Mouse (Mus musculus): ENCODE data around the gene Hist1h4a. TPM values are rescaled to one million over a fixed set of nuclear protein-coding genes. Genes with fewer than 3 reads are reported as not detected.
"Not testable (repeated sequence)": the region's sequence is repeated elsewhere in the genome, so short reads cannot be mapped to it uniquely, and the experiment has no call there.

The Hist1h4a gene
- total RNA-seq, 2 experiments from 2014 or later, result 64.4 to 74.0 TPM

DNA sequence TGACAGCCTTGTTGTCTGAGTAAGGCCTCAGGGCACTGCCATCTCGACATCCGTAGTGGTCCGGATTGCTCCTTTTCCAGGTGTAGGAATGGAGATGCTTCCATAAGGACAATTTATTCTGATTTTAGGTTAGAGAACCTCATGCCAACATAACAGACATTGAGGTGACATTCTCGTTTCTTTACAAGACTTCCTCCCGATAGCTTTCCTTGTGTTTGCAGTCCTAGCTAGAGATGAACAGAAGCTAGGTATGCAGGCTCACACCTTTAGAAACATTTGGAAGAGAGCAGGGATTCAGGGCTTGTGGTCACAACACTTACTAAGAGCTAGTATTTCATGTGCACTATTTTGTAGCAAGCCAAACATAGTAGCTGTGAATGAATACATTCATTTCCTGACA is 17.8 kb downstream of the Hist1h4a start:
- DNase-seq (ENCODE audit: low spot score in 2 of 2), result no peak

DNA sequence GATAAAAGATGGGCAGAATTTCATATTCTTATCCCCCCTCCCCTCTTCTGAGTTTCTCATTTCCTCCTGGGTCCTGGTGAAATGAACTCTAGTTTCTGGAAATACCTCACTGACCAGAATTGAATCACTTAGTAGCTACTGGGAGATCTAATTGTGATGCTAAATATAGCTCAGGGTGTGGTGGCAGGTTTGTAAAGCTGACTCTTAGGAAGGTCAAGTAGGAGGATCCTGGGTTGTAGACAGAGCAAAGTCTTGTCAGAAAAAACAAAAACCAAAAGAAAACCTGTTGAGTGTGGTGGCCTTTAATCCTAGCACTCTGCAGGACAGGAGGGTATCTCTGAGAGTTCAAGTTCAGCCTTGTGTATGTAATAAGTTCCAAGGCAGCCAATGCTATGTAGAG is 19.0 kb downstream of the Hist1h4a start:
- no peak for DNase-seq (ENCODE audit: low spot score in 2 of 2)

DNA sequence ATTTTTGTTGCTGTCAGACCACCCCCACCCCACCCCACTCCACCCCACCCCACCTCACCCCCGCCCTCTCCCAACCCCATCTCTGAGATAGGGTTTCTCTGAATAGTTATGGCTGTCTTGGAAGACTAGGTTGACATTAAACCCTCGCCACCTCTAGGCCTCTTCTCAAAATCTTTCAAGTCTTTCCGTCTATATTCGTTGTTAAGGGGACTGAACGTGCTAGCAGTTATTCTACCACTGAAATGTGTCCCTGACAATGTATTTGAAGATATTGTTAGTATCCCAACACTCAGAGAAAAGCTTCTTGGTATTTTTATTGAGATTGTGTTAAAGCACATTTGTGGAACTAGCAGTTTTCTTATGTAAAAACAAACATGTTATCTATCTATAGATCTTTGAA is 20.1 kb downstream of the Hist1h4a start:
- no peak for DNase-seq (ENCODE audit: low spot score in 2 of 2)

DNA sequence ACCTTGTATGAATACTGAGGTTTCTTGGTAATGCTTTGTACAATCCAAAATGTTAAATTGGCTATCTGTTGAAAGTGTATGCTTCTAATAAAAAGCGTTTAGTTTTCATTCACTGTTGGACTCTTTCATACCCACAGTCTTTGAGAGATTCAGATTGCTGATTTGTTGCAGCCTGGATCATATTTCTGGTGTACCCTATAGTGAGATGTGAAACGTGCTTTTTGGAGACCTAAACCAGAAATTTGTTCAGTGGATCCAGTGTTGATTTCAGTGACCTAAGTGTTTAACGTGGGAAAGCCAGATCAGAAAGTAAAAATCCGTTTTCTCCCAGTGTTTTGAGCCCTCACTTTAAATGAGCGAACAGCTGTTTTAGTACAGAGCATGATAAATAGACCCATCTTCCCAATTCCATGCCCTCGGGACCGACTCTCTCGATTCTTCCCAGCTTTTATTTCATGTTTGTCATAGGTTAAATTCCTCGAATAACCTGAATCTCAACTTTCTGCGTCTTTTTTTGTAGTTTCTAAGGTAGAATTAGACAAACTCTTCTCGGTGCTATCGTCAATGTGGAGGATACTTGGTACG is 20.7 kb downstream of the Hist1h4a start:
- no peak for DNase-seq (ENCODE audit: low spot score in 2 of 2)

DNA sequence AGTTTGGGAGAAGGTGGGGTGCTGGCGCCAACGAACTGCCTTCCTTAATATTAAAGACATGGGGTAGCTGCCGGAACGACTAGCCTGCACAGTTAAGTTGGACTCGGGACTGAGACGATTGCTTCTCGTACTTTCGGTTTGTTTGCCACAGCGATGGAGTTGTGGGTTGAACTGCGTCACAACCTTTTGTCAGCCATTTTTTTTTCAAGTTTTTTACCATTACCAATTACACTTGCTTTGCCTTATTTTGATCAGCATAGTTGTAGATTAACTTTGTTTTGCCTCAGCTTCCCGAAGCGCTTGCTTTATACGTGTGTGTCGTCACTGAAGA is 21.1 kb downstream of the Hist1h4a start:
- DNase-seq (ENCODE audit: low spot score in 2 of 2), result no peak

DNA sequence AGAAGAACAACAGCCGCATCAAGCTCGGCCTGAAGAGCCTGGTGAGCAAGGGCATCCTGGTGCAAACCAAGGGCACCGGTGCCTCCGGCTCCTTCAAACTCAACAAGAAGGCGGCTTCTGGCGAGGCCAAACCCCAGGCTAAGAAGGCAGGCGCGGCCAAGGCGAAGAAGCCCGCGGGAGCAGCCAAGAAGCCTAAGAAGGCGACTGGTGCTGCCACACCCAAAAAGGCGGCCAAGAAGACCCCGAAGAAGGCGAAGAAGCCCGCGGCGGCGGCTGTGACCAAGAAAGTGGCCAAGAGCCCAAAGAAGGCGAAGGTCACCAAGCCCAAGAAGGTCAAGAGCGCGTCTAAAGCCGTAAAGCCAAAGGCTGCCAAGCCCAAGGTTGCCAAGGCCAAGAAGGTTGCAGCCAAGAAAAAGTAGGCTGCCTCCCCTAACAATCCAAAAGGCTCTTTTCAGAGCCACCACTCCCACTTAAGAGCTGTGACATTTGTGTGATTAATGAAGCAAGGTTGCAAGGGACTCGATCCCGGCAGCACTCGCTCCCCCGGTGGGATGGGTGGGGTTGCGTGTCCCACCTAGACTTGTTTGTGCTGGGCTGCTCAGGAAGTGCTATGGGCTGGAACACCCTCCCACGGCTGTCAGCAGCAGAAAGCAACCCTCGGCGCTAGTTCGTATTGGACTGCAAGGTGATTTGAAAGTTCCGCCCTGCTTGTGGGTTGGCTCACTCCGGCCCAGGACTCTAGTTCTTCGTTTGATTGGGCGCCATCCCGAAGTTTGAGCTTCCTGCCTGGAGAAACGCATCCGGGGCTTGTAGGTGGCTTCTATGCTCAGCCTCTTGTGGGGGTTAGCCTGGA is 21.7 kb downstream of the Hist1h4a start:
- DNase-seq (ENCODE audit: low spot score in 2 of 2), result peak; percentile 87 to 94

DNA sequence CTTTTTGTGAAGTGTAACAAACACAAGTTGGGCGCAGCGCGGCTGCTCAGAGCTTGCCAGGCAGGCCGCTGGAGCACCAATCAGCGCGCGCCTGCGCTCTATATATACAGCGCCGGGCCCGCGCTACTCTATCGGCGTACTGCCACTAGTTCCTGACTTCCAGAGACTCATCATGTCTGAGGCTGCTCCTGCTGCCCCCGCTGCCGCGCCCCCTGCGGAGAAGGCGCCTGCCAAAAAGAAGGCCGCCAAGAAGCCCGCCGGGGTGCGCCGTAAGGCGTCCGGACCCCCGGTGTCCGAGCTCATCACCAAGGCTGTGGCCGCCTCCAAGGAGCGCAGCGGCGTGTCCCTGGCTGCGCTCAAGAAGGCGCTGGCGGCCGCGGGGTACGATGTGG is 22.4 kb downstream of the Hist1h4a start, which contains the start of gene Hist1h1c:
Gene Hist1h1c (plus strand): TSS at position 132 of the 392 bp plus-strand sequence.
- DNase-seq (ENCODE audit: low spot score in 2 of 2), result peak; percentile 80 to 90

DNA sequence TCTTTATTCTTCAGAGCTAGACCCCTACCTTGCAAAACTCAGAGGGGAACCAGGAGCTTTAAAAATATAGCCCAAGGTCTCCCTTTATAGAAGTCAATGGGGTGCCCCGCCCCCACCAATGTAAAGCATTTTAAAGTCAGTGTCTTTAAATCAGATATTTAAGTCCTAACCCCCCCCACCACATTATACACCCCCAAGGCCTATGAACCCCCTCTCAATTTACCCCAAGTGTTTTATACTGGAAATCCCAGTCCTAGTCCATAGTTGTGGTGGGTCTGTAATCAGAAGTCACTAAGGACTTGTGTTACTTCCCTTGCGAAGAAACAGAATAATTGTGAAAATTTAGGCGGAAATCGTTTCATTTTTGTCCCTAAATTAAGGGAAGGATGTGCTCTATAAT is 23.0 kb downstream of the Hist1h4a start:
- DNase-seq (ENCODE audit: low spot score in 2 of 2), result no peak

DNA sequence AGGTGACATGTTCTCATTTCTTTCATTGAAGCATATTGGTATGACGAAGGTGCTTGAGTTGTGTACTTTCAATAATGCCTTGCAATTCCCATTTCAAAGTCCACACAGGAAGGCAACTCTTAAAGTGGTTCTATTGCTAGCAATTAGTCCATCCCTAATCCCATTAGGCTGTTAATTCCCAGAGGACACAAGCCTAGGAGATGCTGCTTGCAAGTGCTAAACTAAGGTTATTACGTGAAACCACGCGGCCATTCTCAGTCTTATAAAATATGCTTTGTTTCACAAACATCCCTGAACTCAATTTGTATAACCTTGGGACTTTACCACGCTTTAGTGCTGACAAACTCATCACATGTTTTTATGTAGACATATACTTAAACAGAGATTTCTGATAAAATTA is 23.9 kb downstream of the Hist1h4a start:
- DNase-seq (ENCODE audit: low spot score in 2 of 2), result no peak

DNA sequence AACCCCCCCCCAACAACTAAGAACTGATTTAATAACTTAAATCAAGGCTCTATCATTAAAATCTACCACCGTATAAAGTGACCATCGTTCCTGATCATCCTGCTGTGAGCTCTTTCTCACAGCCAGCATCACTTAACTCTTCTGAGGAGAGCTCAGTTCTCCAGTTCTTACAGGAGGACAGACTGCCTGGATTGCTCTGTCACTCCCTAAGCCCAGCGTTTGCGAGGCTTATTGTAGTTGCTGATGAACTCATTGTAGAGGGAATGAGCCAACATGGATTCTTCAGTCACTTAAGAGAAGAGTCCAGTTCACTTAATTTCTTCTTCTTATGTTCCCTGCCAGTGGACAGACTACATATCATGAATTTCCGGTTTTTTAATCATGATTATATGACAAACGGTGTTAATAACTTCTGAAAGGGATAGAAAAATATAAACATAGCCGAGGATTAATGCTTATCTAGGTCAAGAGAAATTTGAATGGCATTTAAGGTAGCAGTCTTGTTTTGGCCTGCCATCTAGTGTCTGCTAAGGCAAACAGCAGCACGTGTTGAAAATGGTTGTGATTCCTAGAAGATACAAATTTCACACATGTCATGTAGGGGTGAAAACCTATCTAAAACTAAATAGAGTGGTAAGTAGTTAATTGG is 28.8 kb downstream of the Hist1h4a start:
- DNase-seq (ENCODE audit: low spot score in 2 of 2), result no peak

DNA sequence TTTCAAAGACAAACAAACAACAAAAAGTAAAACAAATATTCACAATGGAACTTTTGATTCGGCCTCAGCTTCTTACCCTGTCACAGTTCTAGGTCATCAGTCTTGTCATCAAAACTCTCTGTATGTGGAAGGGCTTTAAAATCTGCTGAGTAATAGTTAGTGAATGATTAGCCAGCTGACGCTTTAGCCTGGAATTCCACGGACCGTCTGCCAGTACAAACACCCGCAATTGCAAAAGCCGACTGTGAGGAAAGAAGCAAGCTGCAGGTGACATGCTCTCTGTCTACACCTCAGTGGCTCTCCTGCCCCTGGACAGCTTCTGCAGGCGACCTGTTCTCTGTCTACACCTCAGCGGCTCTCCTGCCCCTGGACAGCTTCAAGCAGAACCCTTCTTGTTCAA is 30.6 kb downstream of the Hist1h4a start:
- no peak for DNase-seq (ENCODE audit: low spot score in 2 of 2)

DNA sequence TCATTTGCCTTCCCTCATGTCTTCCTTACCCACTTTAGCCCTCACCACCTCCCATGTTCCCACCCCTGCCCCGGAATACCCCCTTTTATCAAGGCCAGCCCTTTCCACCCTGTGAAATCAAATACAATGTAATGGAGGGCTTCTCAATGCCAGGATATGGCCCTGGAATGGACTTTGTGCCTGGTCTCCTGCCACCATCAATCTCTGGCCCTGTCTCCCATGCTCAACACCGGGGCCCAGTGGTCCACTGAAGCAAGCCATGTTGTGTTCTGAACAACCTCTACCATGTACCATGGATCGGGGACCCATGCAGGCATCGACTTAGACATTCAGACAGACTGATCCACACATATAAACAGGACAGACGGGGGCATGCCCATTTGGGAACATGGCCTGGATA is 31.3 kb downstream of the Hist1h4a start:
- no peak for DNase-seq (ENCODE audit: low spot score in 2 of 2)

DNA sequence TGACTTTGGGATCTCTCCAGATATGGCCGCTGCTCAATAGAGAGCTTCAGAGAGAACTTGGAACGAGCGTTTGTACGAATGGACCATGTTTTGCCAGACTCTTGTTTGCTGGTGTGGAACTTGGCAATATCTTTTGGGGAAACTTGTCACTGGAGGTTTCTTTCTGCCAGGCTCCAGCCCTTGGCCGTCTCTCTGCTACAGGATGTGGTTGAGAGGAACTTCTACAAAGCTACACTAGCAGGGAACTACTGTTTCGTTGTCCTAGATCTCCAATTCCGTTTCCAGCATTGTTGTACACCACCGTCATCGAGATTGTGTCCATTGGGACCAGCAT is 31.9 kb downstream of the Hist1h4a start:
- DNase-seq (ENCODE audit: low spot score in 2 of 2), result no peak

DNA sequence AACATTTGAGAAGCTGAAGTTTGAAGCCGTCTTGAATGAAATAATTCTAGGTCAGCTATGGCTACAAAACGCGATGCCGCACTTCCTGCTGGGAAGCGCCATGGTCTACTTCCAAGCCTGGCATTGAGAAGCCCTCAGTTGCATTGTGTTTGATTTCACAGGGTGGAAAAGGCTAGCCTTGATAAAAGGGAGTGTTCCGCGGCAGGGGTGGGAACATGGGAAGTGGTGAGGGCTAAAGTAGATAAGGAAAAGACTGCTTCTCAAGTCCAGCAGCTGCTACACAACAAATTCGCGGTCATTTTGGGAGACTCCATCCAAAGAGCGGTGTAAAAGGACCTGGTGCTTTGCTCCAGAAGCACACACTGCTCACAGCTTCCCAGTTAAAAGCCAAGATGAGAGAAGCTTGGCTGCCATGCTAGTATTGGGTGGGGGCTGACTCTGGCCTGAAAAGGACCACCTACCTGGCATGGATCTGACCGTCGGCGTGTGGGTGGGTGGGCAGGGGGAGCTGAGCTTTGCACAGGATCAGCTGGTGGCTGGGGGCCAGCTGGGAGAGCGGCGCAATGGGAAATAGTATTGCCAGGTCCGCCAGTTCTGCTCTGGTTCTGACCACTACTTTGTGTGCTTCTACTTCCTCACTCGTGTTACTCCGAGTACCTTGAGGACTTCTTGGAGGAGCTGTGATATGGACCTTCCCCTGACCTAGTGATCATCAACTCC is 32.4 kb downstream of the Hist1h4a start:
- no peak for DNase-seq (ENCODE audit: low spot score in 2 of 2)

DNA sequence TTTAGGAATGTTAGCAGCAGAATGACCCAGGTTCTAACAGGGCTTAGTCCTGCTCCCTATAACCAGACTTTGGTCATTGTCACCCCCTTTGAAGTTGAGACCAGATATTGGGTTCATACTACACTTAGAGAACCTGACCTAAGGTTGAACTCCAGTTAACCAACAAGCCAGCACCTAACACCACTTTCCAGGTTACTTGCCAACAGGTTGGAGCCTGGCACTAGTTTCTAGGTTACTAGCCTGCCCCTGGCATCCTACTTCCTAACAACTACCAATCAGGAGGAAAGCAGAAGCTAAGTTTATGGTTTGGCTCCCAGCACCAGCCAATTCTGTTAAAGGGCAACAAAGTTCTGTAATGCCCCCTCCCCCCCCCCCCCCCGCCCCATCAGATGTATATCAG is 35.8 kb downstream of the Hist1h4a start:
- DNase-seq (ENCODE audit: low spot score in 2 of 2), result no peak

DNA sequence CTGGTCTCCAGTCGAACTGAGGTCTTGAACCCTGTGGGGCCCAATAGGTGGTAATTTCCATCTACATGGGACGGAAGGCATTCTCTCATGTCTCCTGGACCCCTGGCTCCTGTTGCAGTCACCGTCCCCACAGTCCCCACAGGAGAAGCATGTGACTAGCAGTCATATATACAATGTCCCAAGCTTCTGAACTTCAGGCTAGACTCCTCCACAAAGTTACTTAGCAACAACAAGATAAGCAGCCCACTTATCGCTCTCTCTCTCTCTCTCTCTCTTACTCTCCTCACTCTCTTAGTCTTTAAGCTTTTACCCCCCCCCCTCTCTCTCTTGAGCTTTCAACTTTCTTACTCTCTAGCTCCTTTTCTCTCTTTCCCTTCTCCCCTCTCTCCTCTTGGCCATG is 36.8 kb downstream of the Hist1h4a start:
- no peak for DNase-seq (ENCODE audit: low spot score in 2 of 2)

DNA sequence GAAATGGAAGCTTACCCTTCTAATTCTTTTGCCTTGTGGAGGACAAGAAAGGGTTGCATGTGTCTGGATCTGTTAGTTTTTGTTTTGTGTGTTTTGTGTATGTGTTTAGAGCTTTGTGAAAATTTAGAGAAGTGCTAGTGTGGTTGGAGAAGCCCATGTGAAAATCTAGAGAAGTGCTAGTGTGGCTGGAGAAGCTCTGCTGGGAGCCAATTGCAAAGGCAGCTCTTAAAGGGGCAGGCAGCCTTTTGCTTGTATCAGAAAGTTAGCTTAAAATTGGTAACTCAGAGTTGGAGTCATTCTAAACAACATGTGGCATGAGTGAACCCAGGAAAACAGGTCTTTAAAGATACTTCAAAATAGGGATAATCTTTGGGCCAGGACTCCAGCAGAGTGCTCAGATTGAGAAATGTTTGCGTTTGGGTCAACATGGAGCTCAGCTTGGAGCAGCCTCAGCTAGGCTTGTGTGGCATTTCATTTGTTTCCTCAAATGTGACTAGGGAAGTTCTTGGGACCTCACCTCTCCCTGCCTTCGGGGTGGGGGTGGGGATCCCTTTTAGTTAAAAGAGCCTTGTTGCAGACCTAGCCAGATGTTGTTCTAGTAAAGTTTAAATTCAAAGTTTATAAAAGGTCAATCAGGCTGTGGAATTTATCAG is 43.3 kb downstream of the Hist1h4a start:
- DNase-seq (ENCODE audit: low spot score in 2 of 2), result not testable (repeated sequence)

DNA sequence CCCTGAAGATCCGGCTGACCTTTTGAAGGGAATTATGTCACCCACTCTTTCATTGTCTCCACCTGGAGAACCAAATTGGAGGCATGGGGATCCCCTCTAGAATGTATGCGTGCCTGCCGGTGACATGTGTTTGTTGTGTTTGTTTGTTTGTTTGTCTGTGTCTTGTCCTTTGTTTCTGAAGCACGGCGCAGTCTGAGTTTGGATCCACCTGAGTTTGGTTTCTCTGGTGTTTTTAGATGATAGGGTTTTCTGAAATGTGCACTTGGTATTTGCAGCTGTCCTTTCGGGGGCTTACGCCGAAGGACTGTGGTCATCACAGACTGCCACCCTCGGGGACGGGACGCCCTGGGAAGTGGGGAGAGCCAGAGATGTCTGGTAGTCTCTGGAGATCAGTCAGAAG is 43.9 kb downstream of the Hist1h4a start:
- no peak for DNase-seq (ENCODE audit: low spot score in 2 of 2)

DNA sequence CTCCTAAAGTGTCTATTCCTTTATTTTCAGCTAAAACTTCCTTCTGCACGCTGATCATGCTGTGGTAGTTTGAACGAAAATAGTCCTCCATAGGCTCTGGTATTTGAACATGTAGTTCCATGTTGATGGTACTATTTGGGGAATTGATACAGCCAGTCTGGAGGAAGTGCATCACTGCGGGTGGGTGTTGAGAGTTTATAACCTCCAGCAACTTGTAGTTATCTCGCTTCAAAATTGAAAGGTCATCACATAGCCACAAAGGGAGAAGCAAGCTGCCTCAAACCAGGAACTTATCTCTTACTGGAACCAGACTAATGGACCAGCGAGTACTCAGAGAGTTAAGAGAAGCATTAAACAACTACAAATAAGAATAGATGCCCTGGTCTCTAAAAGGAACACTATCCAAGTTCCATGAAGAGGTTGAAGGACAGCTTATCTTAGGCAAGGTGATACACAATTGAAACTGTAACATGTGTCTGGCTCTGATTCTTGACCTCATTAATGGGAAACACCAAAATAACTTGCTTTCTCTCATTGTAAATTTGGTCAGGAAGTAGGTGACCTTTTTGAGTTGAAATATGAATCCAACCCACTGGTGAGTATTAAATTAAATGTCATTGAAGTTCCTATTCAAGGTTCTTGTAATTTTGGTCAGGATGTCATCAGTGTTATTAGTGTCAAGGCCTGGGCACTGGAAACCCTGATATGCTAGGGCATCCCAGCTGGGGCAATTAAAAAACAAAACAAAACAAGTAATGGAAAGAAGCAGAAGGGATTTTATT is 44.6 kb downstream of the Hist1h4a start:
- DNase-seq (ENCODE audit: low spot score in 2 of 2), result no peak
